Mouse (Mus musculus) stomach, postnatal 0 days (tissue): Measurements from ENCODE around the gene Snap25.

ENCODE experiments used
- CTCF ChIP-seq: IDR thresholded peaks from 2 replicates; pipeline ENCODE4 v1.5.1; 2016; ENCODE audit warnings: antibody characterized with exemption, low read depth, mild to moderate bottlenecking, moderate library complexity
- EP300 ChIP-seq: optimal IDR thresholded peaks from 2 replicates; pipeline ENCODE3; 2016; ENCODE audit warnings: antibody characterized with exemption

GRCm38 (mm10) chr2:136699429-136700227 is 13.6 kb upstream of the Snap25 start:
- no peak for TF ChIP-seq CTCF
- no peak for TF ChIP-seq EP300
